Mouse (Mus musculus): ENCODE results near the gene Ldlrap1. TPM values are rescaled to one million over a fixed set of nuclear protein-coding genes. Genes with fewer than 3 reads are reported as not detected.

Gene Ldlrap1
- polyA plus RNA-seq, 1 experiment from 2014 or later, result 15.4 TPM

DNA sequence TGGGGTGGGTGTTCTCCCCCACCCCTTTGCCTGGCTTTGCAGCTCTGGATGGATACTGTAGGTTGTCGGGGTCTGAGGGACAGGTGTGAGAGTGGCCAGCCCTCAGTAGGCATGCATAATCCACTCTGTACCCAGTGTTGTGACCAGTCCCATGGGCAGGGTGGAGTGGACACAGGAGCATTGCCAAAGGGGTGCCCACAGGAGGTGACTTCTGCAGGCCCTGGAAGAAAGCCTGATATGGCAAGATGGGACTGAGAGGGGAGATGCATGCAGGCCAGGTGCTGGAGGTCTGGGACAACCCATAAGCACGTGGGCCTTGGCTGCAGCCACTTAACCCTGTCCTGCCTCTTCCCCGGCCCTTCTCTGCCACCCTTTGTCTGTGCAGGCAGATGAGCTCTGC, 47.5 kb downstream of the Ldlrap1 start:
- Histone ChIP-seq H3K27me3 (ENCODE audit: insufficient read depth, low read length) (no peaks in the 10 kb centered on the region), H3K36me3 (replicated peaks; ENCODE audit: insufficient read depth, low read length) (no peaks in the 10 kb centered on the region), H3K9me3 (ENCODE audit: low read length) (no peaks in the 10 kb centered on the region), H3K4me2 (ENCODE audit: low read depth, low read length) (no peak overlapping the region), H3K4me1 (ENCODE audit: insufficient read depth) (0 out of 2 replicates have a peak, but pooled peaks cover 8% of the 10 kb centered on the region), H3K4me3 (ENCODE audit: low read depth, low read length) (no peak overlapping the region), H3K9ac (replicated peaks) (no peak overlapping the region), H3K27ac (ENCODE audit: low read depth) (no peak overlapping the region)
- DNase-seq, result no peak
- TF ChIP-seq CTCF (IDR thresholded peaks at IDR 0.05; ENCODE audit: low read depth) (no peak), EP300 (IDR thresholded peaks at IDR 0.05; ENCODE audit: low read depth) (no peak)
- 71% methylated on average over 3 of the region's 3 CpGs for WGBS (ENCODE audit: insufficient replicate concordance)
- ATAC-seq, result no peak

DNA sequence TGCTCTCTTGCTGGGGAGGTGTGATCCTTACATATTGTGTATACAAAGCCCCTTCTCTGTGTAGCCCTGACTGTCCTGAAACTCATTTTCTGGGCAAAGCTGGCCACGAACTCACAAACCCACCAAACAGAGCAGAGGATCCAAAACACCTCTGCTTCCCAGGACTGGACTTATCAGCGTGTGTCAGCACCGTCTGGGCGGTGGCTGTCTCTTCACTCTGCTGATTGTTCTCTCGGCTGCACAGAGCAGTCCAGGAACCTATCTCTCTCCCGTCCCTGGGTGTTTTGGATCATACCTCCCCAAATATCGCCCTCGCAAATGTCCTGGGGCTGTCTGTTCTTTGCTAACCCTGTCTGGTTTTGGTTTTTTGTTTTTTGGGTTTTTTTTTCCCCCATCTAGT, 48.3 kb downstream of the Ldlrap1 start:
- Histone ChIP-seq H3K9me3 (ENCODE audit: low read length) (no peaks in the 10 kb centered on the region), H3K4me2 (ENCODE audit: low read depth, low read length) (no peak overlapping the region), H3K36me3 (replicated peaks; ENCODE audit: insufficient read depth, low read length) (no peaks in the 10 kb centered on the region), H3K27ac (ENCODE audit: low read depth) (no peak overlapping the region), H3K27me3 (ENCODE audit: insufficient read depth, low read length) (no peaks in the 10 kb centered on the region), H3K4me1 (ENCODE audit: insufficient read depth) (0 out of 2 replicates have a peak, but pooled peaks cover 8% of the 10 kb centered on the region), H3K9ac (replicated peaks) (no peak overlapping the region), H3K4me3 (ENCODE audit: low read depth, low read length) (no peak overlapping the region)
- WGBS (ENCODE audit: insufficient replicate concordance), result 45% methylated on average over 8 of the region's 8 CpGs
- ATAC-seq (peak; percentile 90), DNase-seq (peak; percentile 39)
- TF ChIP-seq EP300 (IDR thresholded peaks at IDR 0.05; ENCODE audit: low read depth) (peak; percentile 58; the same call in 1 of the 2 replicates), CTCF (IDR thresholded peaks at IDR 0.05; ENCODE audit: low read depth) (no peak)

DNA sequence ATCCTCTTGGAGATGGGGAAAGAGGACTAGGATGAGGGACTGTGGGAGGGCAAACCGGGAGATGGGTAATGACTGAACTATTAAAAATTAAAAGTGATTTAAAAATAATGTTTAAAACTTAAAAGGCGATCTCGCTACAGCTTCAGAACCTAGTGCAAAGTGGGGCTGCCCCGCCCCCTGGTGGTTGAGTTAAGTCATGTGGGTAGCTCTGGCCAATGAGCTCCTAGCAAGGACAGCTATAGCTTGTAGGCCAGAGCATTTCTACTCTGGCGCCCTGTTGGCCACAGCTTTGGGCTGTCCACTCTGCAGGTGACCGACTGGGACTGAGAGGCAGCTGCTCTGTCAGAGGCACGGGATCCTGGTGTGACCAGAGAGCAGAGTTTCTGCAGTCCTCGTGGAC, 53.9 kb downstream of the Ldlrap1 start:
- DNase-seq (peak; percentile 86), ATAC-seq (peak; percentile 87)
- H3K4me1 ChIP-seq (ENCODE audit: insufficient read depth), result no peaks in the 10 kb centered on the region
- no peak overlapping the region for H3K27ac ChIP-seq (ENCODE audit: low read depth)
- no peak overlapping the region for H3K4me2 ChIP-seq (ENCODE audit: low read depth, low read length)
- TF ChIP-seq EP300 (IDR thresholded peaks at IDR 0.05; ENCODE audit: low read depth) (no peak), CTCF (IDR thresholded peaks at IDR 0.05; ENCODE audit: low read depth) (peak; percentile 94)
- no peak overlapping the region for H3K4me3 ChIP-seq (ENCODE audit: low read depth, low read length)
- H3K36me3 ChIP-seq (replicated peaks; ENCODE audit: insufficient read depth, low read length), result no peaks in the 10 kb centered on the region
- 10% methylated on average over 8 of the region's 8 CpGs for WGBS (ENCODE audit: insufficient replicate concordance)
- no peaks in the 10 kb centered on the region for H3K9me3 ChIP-seq (ENCODE audit: low read length)
- H3K27me3 ChIP-seq (ENCODE audit: insufficient read depth, low read length), result no peaks in the 10 kb centered on the region
- H3K9ac ChIP-seq (replicated peaks), result no peak overlapping the region

DNA sequence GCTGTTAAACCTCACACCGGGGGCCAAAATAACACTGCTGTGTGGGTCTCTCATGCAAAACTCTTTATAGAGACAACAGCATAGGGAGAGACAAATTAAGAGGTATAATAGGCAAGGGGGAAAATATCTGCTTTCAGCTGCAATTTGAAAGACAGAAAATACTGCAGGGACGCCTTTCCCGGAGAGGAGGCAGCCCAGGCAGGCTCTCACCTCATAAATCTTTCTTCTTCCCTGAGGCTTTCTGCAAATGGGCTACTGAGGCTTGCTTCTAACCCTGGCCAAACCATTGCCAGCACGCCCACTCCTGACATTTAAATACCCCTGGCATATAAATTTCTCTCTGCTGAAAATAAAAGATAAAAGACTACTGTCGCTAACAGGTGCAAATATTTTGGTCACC, 62.5 kb downstream of the Ldlrap1 start:
- H3K4me2 ChIP-seq (ENCODE audit: low read depth, low read length), result no peak overlapping the region
- no peaks in the 10 kb centered on the region for H3K9me3 ChIP-seq (ENCODE audit: low read length)
- DNase-seq (no peak), ATAC-seq (no peak)
- H3K36me3 ChIP-seq (replicated peaks; ENCODE audit: insufficient read depth, low read length), result no peaks in the 10 kb centered on the region
- H3K4me1 ChIP-seq (ENCODE audit: insufficient read depth), result peaks cover 21% of the 10 kb centered on the region
- H3K4me3 ChIP-seq (ENCODE audit: low read depth, low read length), result no peak overlapping the region
- H3K27me3 ChIP-seq (ENCODE audit: insufficient read depth, low read length), result peaks cover 35% of the 10 kb centered on the region
- no peak for TF ChIP-seq EP300 (IDR thresholded peaks at IDR 0.05; ENCODE audit: low read depth)
- no peak for TF ChIP-seq CTCF (IDR thresholded peaks at IDR 0.05; ENCODE audit: low read depth)
- WGBS (ENCODE audit: insufficient replicate concordance), result 61% methylated on average over 5 of the region's 5 CpGs
- no peak overlapping the region for H3K9ac ChIP-seq (replicated peaks)
- no peak overlapping the region for H3K27ac ChIP-seq (ENCODE audit: low read depth)

DNA sequence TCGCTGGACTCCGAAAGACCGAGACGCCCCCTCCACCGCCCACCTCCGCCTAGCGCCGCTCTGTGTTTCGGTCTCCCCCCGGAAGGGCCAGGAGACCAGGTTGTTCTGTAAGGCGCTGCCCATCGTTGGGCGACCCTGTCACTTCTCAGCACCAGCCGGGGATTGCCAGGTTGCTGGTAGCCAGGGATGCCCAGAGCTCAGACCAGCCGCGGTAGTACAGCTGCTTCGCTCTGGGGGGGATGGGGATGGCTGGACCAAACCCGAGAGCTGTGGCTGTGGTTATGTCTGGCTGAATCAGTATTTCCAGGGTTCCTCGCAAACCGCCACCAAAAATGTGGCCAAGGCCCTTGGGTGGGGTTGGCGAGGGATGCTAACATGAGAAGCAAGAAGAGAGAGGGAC, 63.2 kb downstream of the Ldlrap1 start:
- Histone ChIP-seq H3K36me3 (replicated peaks; ENCODE audit: insufficient read depth, low read length) (no peaks in the 10 kb centered on the region), H3K4me2 (ENCODE audit: low read depth, low read length) (peak overlapping the region; percentile 94), H3K9ac (replicated peaks) (no peak overlapping the region), H3K27ac (ENCODE audit: low read depth) (no peak overlapping the region), H3K4me1 (ENCODE audit: insufficient read depth) (peaks cover 21% of the 10 kb centered on the region), H3K9me3 (ENCODE audit: low read length) (no peaks in the 10 kb centered on the region), H3K27me3 (ENCODE audit: insufficient read depth, low read length) (peaks cover 35% of the 10 kb centered on the region), H3K4me3 (ENCODE audit: low read depth, low read length) (peak overlapping the region; percentile 66)
- TF ChIP-seq CTCF (IDR thresholded peaks at IDR 0.05; ENCODE audit: low read depth), result no peak
- TF ChIP-seq EP300 (IDR thresholded peaks at IDR 0.05; ENCODE audit: low read depth), result no peak
- WGBS (ENCODE audit: insufficient replicate concordance), result 2% methylated on average over 21 of the region's 21 CpGs
- DNase-seq (no peak), ATAC-seq (peak; percentile 17)

DNA sequence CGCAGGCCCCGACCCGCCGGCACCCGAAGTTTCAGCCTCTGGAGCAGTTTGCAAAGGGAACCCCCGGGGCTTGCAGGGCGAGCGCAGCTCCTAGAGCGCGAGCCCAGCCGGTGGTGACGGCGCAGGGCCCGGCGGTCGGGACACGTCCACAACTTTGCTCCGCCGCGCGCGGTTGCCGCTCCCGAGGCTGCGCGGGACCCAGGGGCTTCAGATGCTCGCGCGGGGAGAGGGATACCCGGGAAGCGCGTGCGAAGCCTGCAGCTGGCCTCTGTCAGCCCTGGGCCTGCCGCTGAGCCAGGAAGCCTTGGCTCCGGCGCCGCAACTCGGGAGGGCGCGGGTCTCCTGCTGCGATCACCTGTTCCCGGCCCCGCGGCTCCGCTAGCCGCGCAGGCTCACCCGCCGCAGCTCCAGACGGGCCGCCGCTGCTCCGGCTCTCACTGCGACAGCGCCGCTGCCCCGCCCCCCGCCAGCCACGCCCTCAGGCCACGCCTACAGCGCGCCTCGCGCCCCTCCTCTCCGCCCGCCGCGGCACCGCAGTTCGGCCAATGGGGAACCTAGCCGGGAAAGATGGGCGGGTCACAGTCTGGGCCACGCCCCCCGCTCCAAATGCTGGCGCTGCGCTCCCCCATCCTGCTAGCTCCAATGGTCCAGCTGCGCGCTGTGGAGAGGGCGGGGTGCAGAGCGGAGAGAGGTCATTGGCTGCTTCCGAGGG, 63.8 kb downstream of the Ldlrap1 start, which contains the start of gene Man1c1:
Man1c1 (minus strand) TSS at position 456 of the 712 bp plus-strand sequence.
- Histone ChIP-seq H3K9me3 (ENCODE audit: low read length) (no peaks in the 10 kb centered on the region), H3K4me1 (ENCODE audit: insufficient read depth) (peaks cover 21% of the 10 kb centered on the region), H3K27ac (ENCODE audit: low read depth) (peak within 1 kb of the TSS; percentile 79), H3K4me2 (ENCODE audit: low read depth, low read length) (peak within 1 kb of the TSS; percentile 94), H3K9ac (replicated peaks) (peak within 1 kb of the TSS; percentile 73), H3K36me3 (replicated peaks; ENCODE audit: insufficient read depth, low read length) (0 out of 2 replicates have a peak, but pooled peaks cover 2% of the 10 kb centered on the region), H3K4me3 (ENCODE audit: low read depth, low read length) (peak within 1 kb of the TSS; percentile 66), H3K27me3 (ENCODE audit: insufficient read depth, low read length) (peaks cover 35% of the 10 kb centered on the region)
- ATAC-seq (peak; percentile 94), DNase-seq (peak; percentile 98)
- WGBS (ENCODE audit: insufficient replicate concordance), result 0% methylated on average over 42 of the region's 81 CpGs
- TF ChIP-seq EP300 (IDR thresholded peaks at IDR 0.05; ENCODE audit: low read depth) (no peak), CTCF (IDR thresholded peaks at IDR 0.05; ENCODE audit: low read depth) (no peak)

Measured in liver, postnatal 0 days (tissue).